Mouse (Mus musculus): Measurements from ENCODE around the gene Rdh19. TPM values are rescaled to one million over a fixed set of nuclear protein-coding genes. Genes with fewer than 3 reads are reported as not detected.

Gene Rdh19
- not detected for polyA plus RNA-seq (2014; fragmentation: Illumina TruSeq; extraction: RNeasy Lipid Tissue Mini Kit (QIAGEN cat#74804))

GRCm38 (mm10) chr10:127849628-127850027 lies at the start of gene Rdh19:
Gene Rdh19, plus strand, starts transcription at chr10:127849928.

GRCm38 (mm10) chr10:127800891-127801290 lies 48.8 kb upstream of the Rdh19 start, which contains the start of gene Rdh16:
Gene Rdh16, plus strand, starts transcription at chr10:127801152.

GRCm38 (mm10) chr10:127866232-127866631 lies 16.5 kb downstream of the Rdh19 start, which contains the start of gene Rdh16f2:
Gene Rdh16f2, plus strand, starts transcription at chr10:127866474.

GRCm38 (mm10) chr10:127888605-127889004 lies 38.9 kb downstream of the Rdh19 start, which contains the start of gene Rdh7:
Gene Rdh7, minus strand, starts transcription at chr10:127888817.

GRCm38 (mm10) chr10:127898218-127898617 lies 48.5 kb downstream of the Rdh19 start, which contains the start of gene Sdr9c7:
Gene Sdr9c7, plus strand, starts transcription at chr10:127898518.

Other genes with a start within 250 kb of the Rdh19 start
- gene Lrp1, start 228.8 kb upstream of the Rdh19 start, polyA plus RNA-seq (2014; fragmentation: Illumina TruSeq; extraction: RNeasy Lipid Tissue Mini Kit (QIAGEN cat#74804)), result 12.3 TPM
- gene Stat6, start 206.9 kb upstream of the Rdh19 start, polyA plus RNA-seq (2014; fragmentation: Illumina TruSeq; extraction: RNeasy Lipid Tissue Mini Kit (QIAGEN cat#74804)), result 22.9 TPM
- 19.4 TPM for gene Nemp1, start 183.0 kb upstream of the Rdh19 start, polyA plus RNA-seq (2014; fragmentation: Illumina TruSeq; extraction: RNeasy Lipid Tissue Mini Kit (QIAGEN cat#74804))
- 3.2 TPM for gene Nab2, start 181.4 kb upstream of the Rdh19 start, polyA plus RNA-seq (2014; fragmentation: Illumina TruSeq; extraction: RNeasy Lipid Tissue Mini Kit (QIAGEN cat#74804))
- 0.17 TPM for gene Myo1a, start 144.8 kb upstream of the Rdh19 start, polyA plus RNA-seq (2014; fragmentation: Illumina TruSeq; extraction: RNeasy Lipid Tissue Mini Kit (QIAGEN cat#74804))
- gene Tac2, start 125.5 kb upstream of the Rdh19 start, polyA plus RNA-seq (2014; fragmentation: Illumina TruSeq; extraction: RNeasy Lipid Tissue Mini Kit (QIAGEN cat#74804)), result not detected
- 4.6 TPM for gene Zbtb39, start 110.4 kb upstream of the Rdh19 start, polyA plus RNA-seq (2014; fragmentation: Illumina TruSeq; extraction: RNeasy Lipid Tissue Mini Kit (QIAGEN cat#74804))
- 0.71 TPM for gene Gpr182, start 98.2 kb upstream of the Rdh19 start, polyA plus RNA-seq (2014; fragmentation: Illumina TruSeq; extraction: RNeasy Lipid Tissue Mini Kit (QIAGEN cat#74804))
- 1.4 TPM for gene Rdh1, start 90.2 kb upstream of the Rdh19 start, polyA plus RNA-seq (2014; fragmentation: Illumina TruSeq; extraction: RNeasy Lipid Tissue Mini Kit (QIAGEN cat#74804))
- not detected for gene Rdh16f1, start 90.1 kb upstream of the Rdh19 start, polyA plus RNA-seq (2014; fragmentation: Illumina TruSeq; extraction: RNeasy Lipid Tissue Mini Kit (QIAGEN cat#74804))
- 4.1 TPM for gene Rdh9, start 73.5 kb upstream of the Rdh19 start, polyA plus RNA-seq (2014; fragmentation: Illumina TruSeq; extraction: RNeasy Lipid Tissue Mini Kit (QIAGEN cat#74804))
- 0.14 TPM for gene Rdh16, start 48.8 kb upstream of the Rdh19 start, polyA plus RNA-seq (2014; fragmentation: Illumina TruSeq; extraction: RNeasy Lipid Tissue Mini Kit (QIAGEN cat#74804))
- gene Rdh16f2, start 16.5 kb downstream of the Rdh19 start, polyA plus RNA-seq (2014; fragmentation: Illumina TruSeq; extraction: RNeasy Lipid Tissue Mini Kit (QIAGEN cat#74804)), result not detected
- not detected for gene Rdh7, start 38.9 kb downstream of the Rdh19 start, polyA plus RNA-seq (2014; fragmentation: Illumina TruSeq; extraction: RNeasy Lipid Tissue Mini Kit (QIAGEN cat#74804))
- 0.46 TPM for gene Sdr9c7, start 48.6 kb downstream of the Rdh19 start, polyA plus RNA-seq (2014; fragmentation: Illumina TruSeq; extraction: RNeasy Lipid Tissue Mini Kit (QIAGEN cat#74804))
- gene Hsd17b6, start 157.7 kb downstream of the Rdh19 start, polyA plus RNA-seq (2014; fragmentation: Illumina TruSeq; extraction: RNeasy Lipid Tissue Mini Kit (QIAGEN cat#74804)), result not detected
- gene Prim1, start 165.2 kb downstream of the Rdh19 start, polyA plus RNA-seq (2014; fragmentation: Illumina TruSeq; extraction: RNeasy Lipid Tissue Mini Kit (QIAGEN cat#74804)), result 46.0 TPM
- gene Naca, start 185.6 kb downstream of the Rdh19 start, polyA plus RNA-seq (2014; fragmentation: Illumina TruSeq; extraction: RNeasy Lipid Tissue Mini Kit (QIAGEN cat#74804)), result 1,764 TPM
- gene Ptges3, start 209.0 kb downstream of the Rdh19 start, polyA plus RNA-seq (2014; fragmentation: Illumina TruSeq; extraction: RNeasy Lipid Tissue Mini Kit (QIAGEN cat#74804)), result 754 TPM
- gene Atp5b, start 233.3 kb downstream of the Rdh19 start, polyA plus RNA-seq (2014; fragmentation: Illumina TruSeq; extraction: RNeasy Lipid Tissue Mini Kit (QIAGEN cat#74804)), result 436 TPM
- 14.3 TPM for gene Baz2a, start 241.6 kb downstream of the Rdh19 start, polyA plus RNA-seq (2014; fragmentation: Illumina TruSeq; extraction: RNeasy Lipid Tissue Mini Kit (QIAGEN cat#74804))

All from ovary, adult 10 weeks (tissue).